Mouse (Mus musculus) forebrain, embryonic 14.5 days (tissue): ENCODE measurements at regions not wholly inside any gene's neighbourhood (a gene's known extent, or its start where the extent isn't known, plus 50 kb on each side); places are given as distances from the start of the nearest gene placed in this dataset.

Experiments
- ATAC-seq: fragments of 200-750 bp; cut with Nextera tagmentation; 2 replicates; pipeline ENCODE4 v1.8.0; 2017; ENCODE audit warnings: mild to moderate bottlenecking, moderate library complexity
- DNase-seq: peaks from one replicate; pipeline ENCODE4 v3.0.0-alpha.2; 2015; ENCODE audit warnings: low spot score
- H3K27ac ChIP-seq: fragments of 300-500 bp; sonication (generic); 2 replicates; pipeline ENCODE4 v1.5.1; 2014; ENCODE audit warnings: low read depth, mild to moderate bottlenecking, control low read depth, low read length, moderate library complexity
- H3K27me3 ChIP-seq: fragments of 300-500 bp; sonication (generic); replicated peaks from 2 replicates; pipeline ENCODE4 v1.6.1; 2014; ENCODE audit warnings: low read length, control low read depth, mixed read lengths; ENCODE audit not compliant: control insufficient read depth, insufficient read depth
- H3K36me3 ChIP-seq: fragments of 300-500 bp; sonication (generic); 2 replicates; pipeline ENCODE4 v1.6.1; 2014; ENCODE audit warnings: low read length, control low read depth; ENCODE audit not compliant: control insufficient read depth, insufficient read depth
- H3K4me1 ChIP-seq: fragments of 300-500 bp; sonication (generic); 2 replicates; pipeline ENCODE4 v1.6.1; 2014; ENCODE audit warnings: antibody characterized with exemption, low read length, control low read depth; ENCODE audit not compliant: control insufficient read depth, insufficient read depth
- H3K4me2 ChIP-seq: fragments of 300-500 bp; sonication (generic); 2 replicates; pipeline ENCODE4 v1.6.1; 2014; ENCODE audit warnings: mild to moderate bottlenecking, control low read depth, low read length
- H3K4me3 ChIP-seq: fragments of 300-500 bp; sonication (generic); 2 replicates; pipeline ENCODE4 v1.5.1; 2014; ENCODE audit warnings: low read depth, low read length, control low read depth
- H3K9ac ChIP-seq: fragments of 300-500 bp; sonication (generic); 2 replicates; pipeline ENCODE4 v1.6.1; 2014; ENCODE audit warnings: mild to moderate bottlenecking, low read length, control low read depth, moderate library complexity
- H3K9me3 ChIP-seq: fragments of 300-500 bp; sonication (generic); replicated peaks from 2 replicates; pipeline ENCODE4 v1.6.1; 2016; ENCODE audit warnings: low read length, control low read depth, mixed read lengths; ENCODE audit not compliant: control insufficient read depth
- WGBS: fragments of 180-500 bp; shearing (Covaris S2); extraction: QIAGEN DNeasy Blood & Tissue Kit; methylation state at CpG from one replicate; pipeline ENCODE4 v1.1.7; 2014; 5-methylcytosine and 5-hydroxymethylcytosine counted together

GRCm38 (mm10) chr10:43651915-43652314 is 73.8 kb downstream of the Cd24a start:
- H3K4me1 ChIP-seq, result 0 out of 2 replicates have a peak, but pooled peaks cover 2% of the 10 kb centered on the region
- ATAC-seq (no peak), DNase-seq (no peak)
- H3K27ac ChIP-seq, result no peak overlapping the region
- H3K9me3 ChIP-seq, result no peaks in the 10 kb centered on the region
- no peaks in the 10 kb centered on the region for H3K36me3 ChIP-seq
- WGBS, result 92% methylated on average over 13 of the region's 13 CpGs
- no peak overlapping the region for H3K4me3 ChIP-seq
- no peaks in the 10 kb centered on the region for H3K27me3 ChIP-seq
- H3K4me2 ChIP-seq, result no peak overlapping the region
- no peak overlapping the region for H3K9ac ChIP-seq

DNA sequence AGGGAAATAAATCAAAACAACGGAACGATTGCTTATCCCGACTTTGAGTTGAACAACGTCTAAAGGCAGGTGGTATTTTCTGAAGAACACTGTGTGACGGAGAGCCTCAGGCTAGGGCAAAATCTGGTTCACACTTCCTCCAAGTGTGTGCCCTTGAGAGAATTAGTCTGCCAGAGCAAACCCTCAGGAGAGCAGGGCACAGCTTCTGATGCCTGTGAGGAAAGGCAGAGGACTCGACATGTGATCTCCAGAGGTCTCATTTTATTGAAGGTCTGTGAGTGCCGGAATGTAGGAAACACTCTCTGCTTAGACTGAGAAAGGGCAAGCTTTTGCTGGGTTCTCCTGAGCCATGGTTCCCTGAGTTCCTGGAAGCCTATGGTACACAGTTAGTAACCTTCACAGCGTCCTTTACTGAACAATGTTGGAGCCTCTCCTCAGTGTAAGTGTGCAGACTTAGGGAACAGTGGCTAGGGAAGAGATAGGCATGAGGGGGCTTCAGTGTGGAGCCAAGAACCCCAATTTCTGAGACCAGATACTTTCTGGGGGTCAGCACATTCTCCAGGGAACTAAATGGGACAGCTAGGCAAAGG is 77.1 kb downstream of the Cd24a start:
- Histone ChIP-seq H3K9ac (no peak overlapping the region), H3K4me3 (no peak overlapping the region), H3K27me3 (no peaks in the 10 kb centered on the region), H3K4me2 (no peak overlapping the region), H3K4me1 (no peaks in the 10 kb centered on the region), H3K9me3 (no peaks in the 10 kb centered on the region), H3K27ac (no peak overlapping the region), H3K36me3 (no peaks in the 10 kb centered on the region)
- WGBS, result 83% methylated on average over 8 of the region's 8 CpGs
- ATAC-seq (no peak), DNase-seq (no peak)

GRCm38 (mm10) chr10:43655680-43656079 is 77.6 kb downstream of the Cd24a start:
- Histone ChIP-seq H3K27me3 (no peaks in the 10 kb centered on the region), H3K9ac (no peak overlapping the region), H3K9me3 (no peaks in the 10 kb centered on the region), H3K4me2 (no peak overlapping the region), H3K4me1 (no peaks in the 10 kb centered on the region), H3K27ac (no peak overlapping the region), H3K4me3 (no peak overlapping the region), H3K36me3 (no peaks in the 10 kb centered on the region)
- WGBS, result 75% methylated on average over 2 of the region's 2 CpGs
- DNase-seq (peak; percentile 11), ATAC-seq (no peak)

- Histone ChIP-seq H3K4me2 (no peak overlapping the region), H3K4me3 (no peak overlapping the region), H3K4me1 (no peaks in the 10 kb centered on the region), H3K27me3 (no peaks in the 10 kb centered on the region), H3K9ac (no peak overlapping the region), H3K36me3 (no peaks in the 10 kb centered on the region), H3K27ac (no peak overlapping the region), H3K9me3 (no peaks in the 10 kb centered on the region)
- 97% methylated on average over 2 of the region's 2 CpGs for WGBS
- ATAC-seq (no peak), DNase-seq (no peak)
Observed at GRCm38 (mm10) chr10:43656207-43656606, 78.1 kb downstream of the Cd24a start.

- H3K4me2 ChIP-seq, result no peak overlapping the region
- no peaks in the 10 kb centered on the region for H3K4me1 ChIP-seq
- H3K9me3 ChIP-seq, result no peaks in the 10 kb centered on the region
- H3K27ac ChIP-seq, result no peak overlapping the region
- WGBS, result 85% methylated on average over 8 of the region's 8 CpGs
- no peak overlapping the region for H3K4me3 ChIP-seq
- ATAC-seq (no peak), DNase-seq (no peak)
- no peak overlapping the region for H3K9ac ChIP-seq
- H3K36me3 ChIP-seq, result no peaks in the 10 kb centered on the region
- no peaks in the 10 kb centered on the region for H3K27me3 ChIP-seq
Observed at GRCm38 (mm10) chr10:43657501-43658225, 79.6 kb downstream of the Cd24a start.

DNA sequence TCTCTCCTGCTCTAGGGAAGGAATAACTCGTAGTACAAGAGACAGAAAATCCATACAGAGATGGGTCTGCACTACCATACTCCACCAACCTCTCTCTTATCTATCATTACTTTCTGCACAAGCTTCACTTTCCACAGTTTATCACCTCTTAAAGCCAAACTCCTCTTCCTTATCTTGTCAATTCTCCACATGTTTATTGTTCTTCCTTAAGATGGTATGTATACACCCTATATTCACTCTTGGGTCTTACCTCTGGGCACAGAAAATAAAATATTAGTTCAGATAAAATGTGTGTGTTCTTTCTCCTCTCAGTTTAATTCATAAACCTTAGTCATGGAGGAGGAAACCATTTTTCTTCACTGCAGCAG is 80.1 kb downstream of the Cd24a start:
- H3K4me3 ChIP-seq, result no peak overlapping the region
- H3K9ac ChIP-seq, result no peak overlapping the region
- WGBS, result 80% methylated on average over 1 of the region's 1 CpGs
- no peak overlapping the region for H3K4me2 ChIP-seq
- H3K36me3 ChIP-seq, result no peaks in the 10 kb centered on the region
- ATAC-seq (no peak), DNase-seq (no peak)
- no peak overlapping the region for H3K27ac ChIP-seq
- H3K9me3 ChIP-seq, result no peaks in the 10 kb centered on the region
- H3K4me1 ChIP-seq, result no peaks in the 10 kb centered on the region
- no peaks in the 10 kb centered on the region for H3K27me3 ChIP-seq

GRCm38 (mm10) chr10:43664844-43665243 is 86.8 kb downstream of the Cd24a start:
- no peak overlapping the region for H3K27ac ChIP-seq
- no peak for ATAC-seq
- no peaks in the 10 kb centered on the region for H3K4me1 ChIP-seq
- H3K4me2 ChIP-seq, result no peak overlapping the region
- no peaks in the 10 kb centered on the region for H3K36me3 ChIP-seq
- DNase-seq, result no peak
- no peaks in the 10 kb centered on the region for H3K9me3 ChIP-seq
- 87% methylated on average over 4 of the region's 4 CpGs for WGBS
- H3K4me3 ChIP-seq, result no peak overlapping the region
- H3K9ac ChIP-seq, result no peak overlapping the region
- H3K27me3 ChIP-seq, result no peaks in the 10 kb centered on the region

- DNase-seq (no peak), ATAC-seq (no peak)
- Histone ChIP-seq H3K4me2 (no peak overlapping the region), H3K27me3 (no peaks in the 10 kb centered on the region), H3K4me3 (no peak overlapping the region), H3K9ac (no peak overlapping the region), H3K27ac (no peak overlapping the region), H3K36me3 (no peaks in the 10 kb centered on the region), H3K9me3 (no peaks in the 10 kb centered on the region), H3K4me1 (no peaks in the 10 kb centered on the region)
- WGBS, result 83% methylated on average over 9 of the region's 9 CpGs
Observed at GRCm38 (mm10) chr10:43666262-43667085, 88.4 kb downstream of the Cd24a start.
